In the genomic region with DNA sequence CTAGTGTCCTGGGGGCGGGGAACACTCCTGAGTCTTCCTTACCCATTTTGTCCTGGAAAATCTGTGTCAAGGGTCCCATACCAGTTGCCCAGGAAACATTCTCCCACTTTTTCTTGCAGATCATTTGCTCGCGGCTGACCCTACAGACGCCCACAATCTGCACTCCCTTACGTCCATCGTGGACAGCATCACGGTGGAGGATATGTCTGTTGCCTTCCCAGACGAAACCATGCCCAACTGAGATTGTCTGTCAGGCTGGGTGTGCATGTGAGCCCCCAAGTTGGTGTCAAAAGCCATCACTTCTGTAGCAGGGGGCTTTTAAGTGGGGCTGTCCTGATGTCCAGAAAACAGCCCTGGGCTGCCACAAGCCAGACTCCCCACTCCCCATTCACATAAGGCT, we compare ENCODE assay signal across 14 mouse cellular contexts. TPM values are rescaled to one million over a fixed set of nuclear protein-coding genes. Genes with fewer than 3 reads are reported as not detected.
"Had no signal": no experiment of that assay in that cellular context is flagged by ENCODE, and none has a peak within 500 bp of the region (broad histone marks: within the 10 kb centered on the region; RNA-seq: fewer than 3 reads in every experiment).

No protein-coding gene starts in this region.

- H3K4me3 ChIP-seq: kidney, embryonic 15.5 days; liver, embryonic 15.5 days; neural tube, embryonic 13.5 days had no signal

- H3K9ac ChIP-seq: kidney, embryonic 15.5 days; liver, embryonic 15.5 days; neural tube, embryonic 13.5 days had no signal

- DNase-seq: lung, adult 2 months; right cerebral cortex, postnatal 14 days had no signal

- H3K27me3 ChIP-seq: kidney, embryonic 15.5 days; liver, embryonic 15.5 days; neural tube, embryonic 13.5 days had no signal

- H3K4me2 ChIP-seq: kidney, embryonic 15.5 days; liver, embryonic 15.5 days; neural tube, embryonic 13.5 days had no signal

- H3K9me3 ChIP-seq: liver, embryonic 15.5 days; neural tube, embryonic 13.5 days had no signal

- H3K36me3 ChIP-seq: kidney, embryonic 15.5 days; liver, embryonic 15.5 days; neural tube, embryonic 13.5 days had no signal

- ATAC-seq: intestine, embryonic 16.5 days had no signal

- H3K27ac ChIP-seq: kidney, embryonic 15.5 days; liver, embryonic 15.5 days; neural tube, embryonic 13.5 days; stomach, postnatal 0 days had no signal

RNA-seq across cellular contexts. Expression of a gene that starts 1.8 kb away (rescaled TPM):
- total RNA-seq: layer of hippocampus, postnatal 10 days; left cerebral cortex, postnatal 36 days; liver, adult 2 months; megakaryocyte progenitor cell, adult 5-6 weeks had no signal
- polyA plus RNA-seq: liver, adult 2 months; lung, postnatal 0 days; midbrain, embryonic 14.5 days; small intestine, adult 2 months had no signal

RNA-seq across cellular contexts. Expression of a gene that starts 56.3 kb away (rescaled TPM):
- total RNA-seq: megakaryocyte progenitor cell, adult 5-6 weeks had no signal
